Mouse (Mus musculus) MEL (cell line): ENCODE measurements around the gene Lipi.

Experiments used
- BHLHE40 ChIP-seq: IDR thresholded peaks from 2 replicates; pipeline ENCODE4 v1.6.1; 2012; ENCODE audit warnings: low read depth, mild to moderate bottlenecking, inconsistent platforms, low read length, improper control_type of control experiment, borderline replicate concordance
- CHD2 ChIP-seq: IDR thresholded peaks from 2 replicates; pipeline ENCODE4 v1.6.1; 2011; ENCODE audit warnings: low read length, improper control_type of control experiment
- CTCF ChIP-seq, 3 experiments: IDR thresholded peaks in 2 of 3; conservative IDR thresholded peaks in 1 of 3; 2 replicates each; pipeline ENCODE4 v1.5.1; 2011 to 2012; ENCODE audit warnings: low read length in 3 of 3, low read depth in 2 of 3, mild to moderate bottlenecking in 2 of 3, improper control_type of control experiment in 1 of 3, inconsistent platforms in 1 of 3, mixed read lengths in 1 of 3, moderate library complexity in 1 of 3; ENCODE audit not compliant: control insufficient read depth in 1 of 3, insufficient read depth in 1 of 3, poor library complexity in 1 of 3, severe bottlenecking in 1 of 3
- GABPA ChIP-seq: IDR thresholded peaks from 2 replicates; pipeline ENCODE4 v1.6.1; 2012; ENCODE audit warnings: low read depth, mild to moderate bottlenecking, inconsistent platforms, low read length, improper control_type of control experiment, moderate library complexity
- MYB ChIP-seq: IDR thresholded peaks from 2 replicates; pipeline ENCODE4 v1.6.1; 2011; ENCODE audit warnings: mild to moderate bottlenecking, low read depth, low read length, improper control_type of control experiment
- NELFE ChIP-seq: IDR thresholded peaks from 2 replicates; pipeline ENCODE4 v1.6.1; 2011; ENCODE audit warnings: low read depth, low read length, improper control_type of control experiment
- NRF1 ChIP-seq: IDR thresholded peaks from 2 replicates; pipeline ENCODE4 v1.6.1; 2014; ENCODE audit warnings: low read depth, mild to moderate bottlenecking, inconsistent platforms, low read length, improper control_type of control experiment, moderate library complexity; ENCODE audit not compliant: poor library complexity, insufficient read depth, severe bottlenecking
- ZC3H11A ChIP-seq: IDR thresholded peaks from 2 replicates; pipeline ENCODE4 v1.6.1; 2012; ENCODE audit warnings: low read depth, mild to moderate bottlenecking, inconsistent platforms, low read length, improper control_type of control experiment

- TF ChIP-seq ZC3H11A (no peak), CTCF (IDR thresholded peaks at IDR 0.05 in 2 of 3, conservative IDR thresholded peaks at IDR 0.05 in 1 of 3; ENCODE audit: control insufficient read depth in 1 of 3, insufficient read depth in 1 of 3, low read depth in 2 of 3, low read length in 3 of 3, poor library complexity in 1 of 3, severe bottlenecking in 1 of 3) (no peak), GABPA (no peak), BHLHE40 (no peak), MYB (no peak), CHD2 (no peak), NELFE (no peak), NRF1 (no peak)
These were observed 89.3 kb downstream of the Lipi start for GRCm38 (mm10) chr16:75496568-75496967.
